Mouse (Mus musculus): ENCODE results near the gene Dnajb12.

Dnajb12 gene

GRCm38 (mm10) chr10:59898180-59898778, 18.9 kb downstream of the Dnajb12 start:
- no peak for DNase-seq

GRCm38 (mm10) chr10:59898935-59899334, 19.6 kb downstream of the Dnajb12 start:
- DNase-seq = no peak

- peak; percentile 91 for DNase-seq
These were observed 20.2 kb downstream of the Dnajb12 start for GRCm38 (mm10) chr10:59899341-59900173.

- DNase-seq = no peak
These were observed 20.7 kb downstream of the Dnajb12 start for GRCm38 (mm10) chr10:59900174-59900435.

GRCm38 (mm10) chr10:59900939-59901338, 21.6 kb downstream of the Dnajb12 start:
- DNase-seq = no peak

DNA sequence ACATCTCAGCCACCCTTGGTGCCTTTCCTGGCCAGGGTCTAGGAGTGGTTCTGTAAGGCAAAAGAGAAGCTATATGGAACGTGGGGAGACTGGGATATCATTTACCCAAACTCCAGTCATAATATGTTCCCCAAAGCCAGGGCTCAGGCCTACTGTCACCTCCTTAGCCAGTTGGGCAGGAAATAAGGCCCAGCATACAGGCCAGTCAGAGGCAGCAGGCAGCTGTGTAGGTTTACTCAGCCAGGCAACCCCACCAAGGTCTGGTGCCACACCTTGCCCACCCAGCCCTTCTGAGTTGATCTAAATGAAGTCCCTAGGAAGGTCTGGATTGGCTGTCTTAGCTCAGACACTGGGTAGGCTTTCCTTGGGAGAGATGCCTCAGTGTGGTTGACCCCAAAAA, 22.1 kb downstream of the Dnajb12 start:
- no peak for DNase-seq

- DNase-seq = no peak
These were observed 22.7 kb downstream of the Dnajb12 start for GRCm38 (mm10) chr10:59901986-59902605.

- no peak for DNase-seq
These were observed 23.2 kb downstream of the Dnajb12 start for GRCm38 (mm10) chr10:59902606-59902990.

DNA sequence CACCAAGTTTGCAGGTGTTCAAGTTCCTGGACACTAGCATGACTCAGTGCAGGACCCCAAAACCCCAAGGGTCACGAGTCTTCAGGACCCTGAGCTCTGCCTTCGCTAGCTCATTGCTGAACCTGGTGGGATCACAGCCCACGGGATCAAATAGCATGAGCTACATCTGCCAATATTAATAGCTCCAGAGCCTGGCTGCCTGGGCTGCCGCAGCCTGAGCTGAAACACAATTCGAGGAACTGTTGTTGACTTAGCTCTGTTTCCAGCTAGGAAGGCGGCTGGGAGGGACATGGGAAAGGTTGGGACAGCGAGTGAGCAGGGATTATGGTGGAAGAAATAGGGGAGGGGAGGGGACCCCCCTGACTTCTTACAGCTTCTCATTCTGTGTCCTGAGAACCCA, 23.8 kb downstream of the Dnajb12 start:
- no peak for DNase-seq

- DNase-seq = no peak
These were observed 27.8 kb downstream of the Dnajb12 start for GRCm38 (mm10) chr10:59907080-59907609.

DNA sequence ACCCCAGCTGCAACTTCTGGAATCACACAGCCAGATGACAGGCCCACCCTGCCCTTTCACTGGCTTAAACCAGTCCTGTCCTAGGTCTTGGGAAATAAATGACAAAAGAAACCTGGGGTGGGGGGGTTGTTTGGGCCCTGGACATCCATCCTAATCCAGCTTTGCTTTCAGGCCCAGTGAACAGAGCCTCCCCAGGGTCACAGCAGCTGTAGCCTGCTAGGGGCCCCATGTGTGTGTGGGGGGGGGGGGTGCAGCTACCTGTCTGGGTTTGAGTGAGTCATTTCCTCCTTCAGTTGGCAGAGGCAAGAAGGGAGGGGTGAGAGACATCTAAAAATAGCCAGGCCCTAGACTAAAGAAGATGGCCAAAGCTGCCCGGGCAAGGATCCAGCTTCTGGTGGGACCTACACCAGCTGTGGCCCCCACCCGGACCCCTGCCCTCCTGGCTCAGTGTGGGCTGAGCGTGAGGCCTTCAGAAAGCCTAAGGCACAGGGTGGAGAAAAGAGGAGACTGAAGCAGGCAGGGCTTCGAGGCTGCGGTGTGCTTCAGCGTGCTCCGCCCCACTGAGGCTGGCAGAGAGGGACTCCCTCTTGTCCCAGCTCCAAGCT, 28.4 kb downstream of the Dnajb12 start:
- DNase-seq = peak; percentile 56

DNA sequence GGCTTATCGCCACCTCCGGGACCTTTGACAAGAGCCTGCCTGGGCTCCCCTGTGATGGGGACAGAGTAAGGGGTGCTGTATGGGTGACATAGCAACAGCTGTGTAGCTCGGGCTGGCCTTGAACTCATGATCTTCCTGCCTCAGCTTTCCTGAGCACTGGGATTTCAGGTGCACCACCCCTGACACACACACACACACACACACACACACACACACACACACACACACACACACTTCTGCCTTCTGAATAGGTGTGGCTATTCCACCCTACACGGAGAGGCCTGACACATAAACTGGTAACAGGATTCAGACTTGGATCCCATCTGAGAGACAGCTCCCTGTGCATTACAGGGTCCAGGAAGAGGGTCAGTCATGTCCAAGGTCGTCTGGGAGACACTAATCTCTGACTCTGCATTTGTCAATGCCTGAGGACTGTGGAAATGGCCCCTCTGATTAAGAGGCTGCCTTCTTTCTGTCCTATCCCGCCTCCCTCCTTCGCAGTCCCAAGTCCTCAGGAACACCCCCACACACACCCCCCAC, 29.5 kb downstream of the Dnajb12 start:
- DNase-seq = no peak

- peak; percentile 87 for DNase-seq
These were observed 30.0 kb downstream of the Dnajb12 start for GRCm38 (mm10) chr10:59909357-59909847.

DNA sequence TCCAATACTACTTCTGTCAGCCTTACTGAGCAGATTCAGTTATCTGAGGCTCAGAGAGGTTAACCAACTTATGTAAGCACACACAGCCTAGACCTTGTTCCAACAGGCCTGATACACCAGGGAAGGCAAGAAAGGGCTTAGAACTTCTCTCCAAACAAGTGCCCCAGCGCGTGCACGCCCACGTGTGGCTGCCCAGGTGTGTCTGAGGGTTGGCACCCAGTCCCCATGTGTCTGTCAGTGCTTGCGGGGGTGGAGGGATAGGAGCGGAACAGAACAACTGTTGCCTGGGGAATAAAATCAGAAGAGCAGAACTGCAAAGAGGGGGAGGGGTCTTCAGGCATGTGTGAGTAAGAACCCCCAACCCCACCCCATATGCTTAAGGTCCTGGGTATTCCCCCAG, 31.7 kb downstream of the Dnajb12 start:
- no peak for DNase-seq

- peak; percentile 79 for DNase-seq
These were observed 32.3 kb downstream of the Dnajb12 start for GRCm38 (mm10) chr10:59911561-59912198.

- no peak for DNase-seq
These were observed 36.0 kb downstream of the Dnajb12 start for GRCm38 (mm10) chr10:59915196-59915962.

DNA sequence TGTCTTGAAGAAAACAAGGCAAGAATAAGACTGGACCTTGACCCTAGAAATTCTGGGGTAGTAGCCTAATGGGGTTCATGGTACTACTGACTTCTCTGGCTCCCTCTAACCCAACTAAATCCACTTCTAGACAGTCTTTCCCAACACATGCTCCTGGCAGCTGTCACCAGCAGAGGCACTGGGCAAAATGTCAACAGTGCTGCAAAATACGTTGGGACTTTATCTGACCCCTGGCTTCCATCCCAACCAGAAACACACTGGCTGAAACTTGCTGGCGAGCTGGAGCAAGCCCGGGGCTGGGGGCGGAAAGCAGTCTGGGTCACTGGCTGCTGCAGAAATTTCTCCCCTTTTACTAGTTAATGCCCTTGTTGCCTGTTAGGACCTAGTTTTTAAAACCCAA, 36.8 kb downstream of the Dnajb12 start:
- peak; percentile 92 for DNase-seq

DNA sequence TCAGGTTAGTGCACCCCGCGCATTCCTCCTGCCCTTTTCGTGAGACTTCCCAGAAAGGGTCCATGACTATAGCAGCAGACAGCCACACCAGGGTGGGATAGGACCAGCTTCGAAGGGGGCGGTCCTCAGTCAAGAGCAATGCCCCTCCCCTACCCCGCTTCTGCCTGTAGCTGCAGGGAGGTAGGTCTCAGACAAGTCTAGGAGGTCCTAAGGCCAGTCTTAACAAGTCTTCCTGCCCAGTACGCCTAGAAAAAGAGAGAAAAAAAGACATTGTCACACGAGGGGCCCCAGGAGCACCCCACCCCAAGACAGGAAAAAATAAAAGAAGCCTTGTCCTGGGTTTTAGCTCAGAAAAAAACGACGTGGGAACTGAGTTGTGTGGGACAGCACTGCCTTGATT, 37.3 kb downstream of the Dnajb12 start:
- DNase-seq = no peak

DNA sequence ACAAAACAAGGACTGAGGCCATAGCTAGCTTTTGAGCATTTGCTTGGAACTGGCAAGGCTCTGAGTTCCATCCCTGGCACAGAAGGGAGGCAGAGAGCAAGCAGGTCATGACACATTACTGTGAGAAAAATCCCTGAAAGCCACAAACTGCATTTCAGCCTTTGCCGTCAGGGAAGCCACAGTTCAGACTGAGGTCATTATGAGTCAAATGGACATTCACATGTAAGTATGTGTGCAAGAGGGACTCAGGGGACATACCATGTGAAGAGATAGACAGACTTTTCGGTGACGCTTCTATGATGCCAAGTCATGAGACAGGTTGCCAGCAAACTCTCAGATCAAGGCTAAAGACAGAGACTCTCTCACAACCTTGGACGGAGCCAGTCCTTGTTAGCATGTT, 38.8 kb downstream of the Dnajb12 start:
- DNase-seq = no peak

DNA sequence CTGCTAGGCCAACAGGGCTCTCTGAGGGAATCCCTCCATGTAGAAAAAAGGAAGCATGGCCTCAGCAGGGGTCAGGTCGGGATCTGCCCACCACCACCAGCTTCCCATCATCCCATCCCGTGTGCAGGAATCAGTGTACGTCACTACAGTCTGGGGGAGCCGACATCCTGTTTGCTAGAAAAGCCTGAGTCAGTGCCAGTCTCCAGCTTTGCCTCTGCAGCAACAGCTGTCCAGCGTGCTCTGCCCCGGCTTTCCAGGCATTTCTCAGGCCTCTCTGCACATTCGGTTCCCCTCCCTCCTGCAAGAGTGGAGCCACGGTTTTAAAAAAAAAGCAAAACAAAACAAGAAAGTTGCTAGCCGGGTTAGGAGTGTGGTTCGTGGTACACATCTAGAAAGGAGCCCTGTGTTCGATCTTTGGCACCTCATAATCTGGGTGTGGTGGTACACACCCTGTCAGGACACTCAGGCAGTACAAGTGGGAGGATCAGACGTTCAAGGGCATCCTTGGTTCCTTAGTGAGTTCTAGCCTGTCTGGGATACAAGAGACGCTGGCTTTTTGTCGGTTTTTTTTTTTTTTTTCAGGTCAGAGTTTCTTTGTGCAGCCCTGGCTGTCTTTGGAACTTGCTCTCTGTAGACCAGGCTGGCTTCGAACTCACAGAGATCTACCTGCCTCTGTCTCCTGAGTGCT, 40.3 kb downstream of the Dnajb12 start:
- DNase-seq = peak; percentile 80

GRCm38 (mm10) chr10:59920485-59920809, 41.1 kb downstream of the Dnajb12 start:
- no peak for DNase-seq
